Mouse (Mus musculus) macrophage (primary cell): Measurements from ENCODE around the gene Syt1. TPM values are rescaled to one million over a fixed set of nuclear protein-coding genes. Genes with fewer than 3 reads are reported as not detected.

ENCODE experiments used
- H3K27ac ChIP-seq: fragments of 350-480 bp; formaldehyde crosslinking; 2 replicates; pipeline ENCODE4 v1.9.0; 2021
- H3K36me3 ChIP-seq: fragments of 350-480 bp; formaldehyde crosslinking; 2 replicates; pipeline ENCODE4 v1.9.0; 2021; ENCODE audit errors: inconsistent target
- H3K4me3 ChIP-seq: fragments of 350-480 bp; formaldehyde crosslinking; 2 replicates; pipeline ENCODE4 v1.9.0; 2021; ENCODE audit errors: inconsistent target
- H3K79me2 ChIP-seq: fragments of 350-480 bp; formaldehyde crosslinking; 2 replicates; pipeline ENCODE4 v1.9.0; 2021; ENCODE audit errors: inconsistent target
- WGBS: methylation state at CpG from one replicate; pipeline ENCODE4 v1.1.7; 2026; ENCODE audit warnings: inconsistent platforms; ENCODE audit not compliant: missing documents; 5-methylcytosine and 5-hydroxymethylcytosine counted together
- polyA plus RNA-seq: library from polyadenylated mRNA; stranded (reverse); fragments of 250-400 nt; gene quantifications from 3 replicates; pipeline ENCODE4 v1.2.4, GENCODE M21; 2018; ENCODE audit warnings: inconsistent platforms

The Syt1 gene
- polyA plus RNA-seq, 1 experiment from 2014 or later = not detected

DNA sequence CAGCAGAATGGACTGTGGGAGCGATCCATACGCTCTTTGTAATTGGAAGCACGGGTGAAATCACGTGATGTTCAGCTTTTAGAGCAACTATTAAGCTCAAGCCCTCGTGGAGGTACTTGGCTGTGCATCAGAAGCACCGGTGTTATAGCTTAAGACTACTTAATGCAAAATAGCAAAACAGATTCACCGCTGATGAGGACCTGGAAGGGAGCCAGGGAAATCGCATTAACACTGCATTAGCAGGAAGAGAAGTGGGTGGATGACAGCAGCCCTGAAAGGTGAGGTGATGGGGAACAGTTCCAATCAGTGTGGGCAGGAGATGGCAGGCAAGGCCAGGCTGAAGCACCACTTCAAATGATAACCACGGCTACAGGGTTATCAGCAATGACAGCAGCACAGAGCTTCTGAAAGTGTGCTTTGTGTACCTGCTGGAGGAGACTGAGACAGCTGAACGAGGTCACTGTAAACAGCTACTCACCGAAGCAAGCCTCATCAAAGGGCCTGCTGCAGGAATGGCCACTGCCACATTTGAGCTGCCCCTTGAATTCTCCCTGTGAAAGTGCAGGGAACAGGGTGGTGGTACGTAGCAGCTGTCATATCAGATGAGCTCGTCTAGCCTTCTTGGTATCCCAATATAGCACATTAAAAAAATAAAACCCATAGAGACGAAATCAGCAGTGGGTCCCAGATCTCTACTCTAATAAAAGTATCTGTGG is 330.9 kb downstream of the Syt1 start:
- 75% methylated on average over 14 of the region's 14 CpGs for WGBS
- no peaks in the 10 kb centered on the region for H3K36me3 ChIP-seq
- H3K27ac ChIP-seq = no peak overlapping the region
- H3K4me3 ChIP-seq = no peak overlapping the region
- H3K79me2 ChIP-seq = no peaks in the 10 kb centered on the region

DNA sequence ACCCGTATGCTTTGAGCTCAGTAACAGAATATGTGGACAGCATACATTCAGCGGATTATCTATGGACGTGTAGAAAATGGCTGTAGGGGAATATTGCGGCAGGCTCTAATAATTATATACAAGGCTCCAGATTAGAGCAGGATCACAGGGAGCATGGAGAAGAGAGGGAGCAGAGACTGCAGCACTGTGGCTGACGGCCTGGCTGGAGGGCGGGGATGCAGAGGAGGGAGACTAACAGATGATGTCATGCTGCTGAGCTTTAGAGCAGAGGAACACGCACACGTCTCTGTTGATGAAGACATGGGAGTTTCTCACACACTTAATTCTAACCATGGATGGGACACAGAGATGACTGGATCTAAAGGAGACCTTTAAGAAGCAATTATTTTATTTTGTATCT is 333.7 kb downstream of the Syt1 start:
- no peaks in the 10 kb centered on the region for H3K79me2 ChIP-seq
- H3K27ac ChIP-seq = no peak overlapping the region
- 95% methylated on average over 8 of the region's 8 CpGs for WGBS
- no peaks in the 10 kb centered on the region for H3K36me3 ChIP-seq
- H3K4me3 ChIP-seq = no peak overlapping the region

DNA sequence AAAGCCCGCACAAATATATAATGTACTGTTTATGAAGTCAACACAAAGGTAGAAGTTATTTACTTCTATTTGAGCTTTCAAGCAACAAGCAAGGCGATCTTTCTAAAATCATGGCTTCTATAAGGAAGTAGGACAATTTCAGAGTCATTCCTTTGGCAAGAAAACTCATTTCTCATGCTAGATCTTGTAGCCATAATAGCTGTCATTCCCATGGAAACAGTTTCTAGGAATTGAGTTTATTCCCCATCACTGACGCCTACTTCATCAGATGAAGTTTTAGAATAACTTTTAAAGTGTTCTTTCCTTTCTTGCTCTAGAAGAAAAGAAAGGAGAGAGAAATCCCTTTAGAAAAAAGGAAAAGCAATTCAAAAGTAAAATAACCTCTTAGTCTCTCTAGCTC is 341.8 kb downstream of the Syt1 start:
- H3K36me3 ChIP-seq = no peaks in the 10 kb centered on the region
- 93% methylated on average over 3 of the region's 3 CpGs for WGBS
- H3K27ac ChIP-seq = no peak overlapping the region
- no peak overlapping the region for H3K4me3 ChIP-seq
- no peaks in the 10 kb centered on the region for H3K79me2 ChIP-seq

DNA sequence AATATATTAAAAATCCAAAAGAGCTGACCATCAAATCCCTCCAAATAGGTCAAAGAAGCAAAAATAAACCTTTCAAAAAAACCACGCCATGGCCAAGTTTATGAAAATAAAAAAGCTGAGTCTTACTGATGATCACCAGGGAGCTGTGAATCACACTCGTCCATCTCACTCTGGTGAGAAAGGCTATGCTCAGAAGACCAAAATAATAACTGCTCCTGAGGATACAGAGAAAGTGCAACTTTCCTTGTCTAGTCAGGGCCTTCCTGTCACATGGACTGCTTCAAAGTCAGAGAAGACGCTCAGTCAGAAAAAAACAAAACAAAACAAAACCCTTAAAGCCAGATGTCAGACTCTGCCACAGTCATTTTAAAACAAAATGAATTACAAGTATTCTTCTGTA is 350.5 kb downstream of the Syt1 start:
- Histone ChIP-seq H3K79me2 (no peaks in the 10 kb centered on the region), H3K27ac (no peak overlapping the region), H3K4me3 (no peak overlapping the region), H3K36me3 (no peaks in the 10 kb centered on the region)
- WGBS = 87% methylated on average over 3 of the region's 3 CpGs

DNA sequence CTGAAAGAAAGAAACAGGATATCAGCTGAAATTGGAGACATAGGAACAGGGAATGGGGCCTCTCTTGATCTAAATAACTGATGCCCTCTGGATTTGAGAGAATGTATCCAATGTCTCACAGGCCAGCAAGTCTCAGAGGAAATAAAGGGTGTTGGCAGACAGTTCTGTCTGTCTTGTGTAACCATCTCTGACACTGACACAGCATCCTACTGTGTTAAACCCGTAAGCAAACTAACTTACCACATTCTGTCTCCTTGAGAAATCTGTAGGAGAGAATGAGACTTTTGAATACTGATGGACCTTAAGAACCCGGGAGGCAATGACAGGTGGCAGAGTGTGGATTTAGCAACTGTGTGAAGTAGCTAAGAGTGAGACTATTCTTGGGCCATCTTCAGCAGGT is 352.5 kb downstream of the Syt1 start:
- WGBS = 85% methylated on average over 2 of the region's 2 CpGs
- no peaks in the 10 kb centered on the region for H3K36me3 ChIP-seq
- no peaks in the 10 kb centered on the region for H3K79me2 ChIP-seq
- no peak overlapping the region for H3K27ac ChIP-seq
- no peak overlapping the region for H3K4me3 ChIP-seq

DNA sequence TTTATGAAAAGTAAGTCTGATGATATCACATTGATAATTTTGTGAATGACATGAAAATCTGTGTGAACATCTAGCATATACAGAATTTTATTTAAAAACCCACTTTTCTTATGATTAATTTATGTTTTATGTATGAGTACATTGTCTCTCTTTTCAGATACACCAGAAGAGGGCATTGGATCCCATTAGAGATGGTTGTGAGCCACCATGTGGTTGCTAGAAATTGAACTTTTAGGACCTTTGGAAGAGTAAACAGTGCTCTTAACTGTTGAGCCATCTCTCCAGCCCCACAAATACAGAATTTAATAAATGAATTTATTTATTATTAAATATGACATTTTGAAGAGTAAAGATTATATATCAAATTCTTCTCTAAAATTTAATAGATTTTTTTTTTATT is 353.1 kb downstream of the Syt1 start:
- Histone ChIP-seq H3K79me2 (no peaks in the 10 kb centered on the region), H3K4me3 (no peak overlapping the region), H3K27ac (no peak overlapping the region), H3K36me3 (no peaks in the 10 kb centered on the region)

DNA sequence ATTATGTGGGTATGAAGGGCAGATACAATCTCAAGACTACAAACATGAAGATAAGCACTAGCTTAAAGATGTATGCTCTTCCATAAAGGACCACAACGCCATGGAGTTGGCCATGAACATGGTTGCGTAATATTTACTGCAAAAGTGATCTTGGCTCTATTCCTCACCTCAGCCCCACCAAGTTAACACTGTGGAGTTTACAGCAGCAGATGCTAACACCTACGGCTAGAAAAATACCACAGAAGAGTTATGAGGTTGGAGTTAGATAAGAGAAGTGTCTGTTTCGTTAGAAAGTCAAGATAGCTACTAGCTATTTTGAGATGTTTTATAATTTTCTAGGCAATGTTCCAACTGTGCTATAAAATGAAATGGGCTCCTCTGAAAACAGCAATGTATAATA is 353.9 kb downstream of the Syt1 start:
- Histone ChIP-seq H3K4me3 (no peak overlapping the region), H3K27ac (no peak overlapping the region), H3K79me2 (no peaks in the 10 kb centered on the region), H3K36me3 (no peaks in the 10 kb centered on the region)
- WGBS = 82% methylated on average over 4 of the region's 4 CpGs

DNA sequence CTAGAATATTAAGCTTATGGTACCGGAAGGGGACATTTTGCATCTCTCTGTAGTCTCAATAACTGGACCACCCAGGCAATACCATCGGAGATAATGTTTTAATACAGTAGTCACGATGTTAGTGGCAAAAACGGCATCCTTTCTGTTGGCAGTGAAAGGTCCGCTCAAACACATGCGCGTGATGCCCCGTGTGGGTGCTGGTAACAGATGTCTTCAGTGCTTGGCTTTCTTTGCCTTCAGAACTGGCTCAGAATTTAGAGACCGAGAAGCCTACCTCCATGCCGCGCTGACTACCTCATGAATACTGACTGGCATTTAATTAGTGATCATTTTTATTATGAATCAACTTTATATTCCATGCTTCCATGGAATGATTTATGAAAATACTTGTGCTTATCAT is 355.7 kb downstream of the Syt1 start:
- H3K27ac ChIP-seq = no peak overlapping the region
- 92% methylated on average over 11 of the region's 11 CpGs for WGBS
- no peaks in the 10 kb centered on the region for H3K79me2 ChIP-seq
- no peak overlapping the region for H3K4me3 ChIP-seq
- H3K36me3 ChIP-seq = no peaks in the 10 kb centered on the region

DNA sequence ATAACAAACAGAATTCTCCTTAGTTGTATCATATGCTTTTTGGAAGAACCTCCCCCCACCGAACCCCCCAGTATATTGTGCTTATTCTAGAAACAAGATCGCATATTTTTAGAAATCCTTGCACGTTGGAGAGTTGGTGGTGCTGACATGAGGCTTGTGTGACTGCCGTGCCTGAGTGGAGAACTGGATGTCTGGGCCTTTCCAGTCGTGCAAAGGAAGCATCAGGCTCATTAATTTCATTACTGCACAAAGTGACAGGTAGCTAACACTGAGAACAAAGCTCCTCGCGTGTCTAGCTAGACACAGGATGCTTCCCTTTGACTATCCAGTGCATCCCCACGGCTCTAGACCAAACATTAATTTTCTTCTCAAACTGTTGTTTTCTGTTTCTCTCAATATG is 358.0 kb downstream of the Syt1 start:
- no peaks in the 10 kb centered on the region for H3K36me3 ChIP-seq
- H3K79me2 ChIP-seq = no peaks in the 10 kb centered on the region
- no peak overlapping the region for H3K4me3 ChIP-seq
- WGBS = 78% methylated on average over 8 of the region's 8 CpGs
- no peak overlapping the region for H3K27ac ChIP-seq

DNA sequence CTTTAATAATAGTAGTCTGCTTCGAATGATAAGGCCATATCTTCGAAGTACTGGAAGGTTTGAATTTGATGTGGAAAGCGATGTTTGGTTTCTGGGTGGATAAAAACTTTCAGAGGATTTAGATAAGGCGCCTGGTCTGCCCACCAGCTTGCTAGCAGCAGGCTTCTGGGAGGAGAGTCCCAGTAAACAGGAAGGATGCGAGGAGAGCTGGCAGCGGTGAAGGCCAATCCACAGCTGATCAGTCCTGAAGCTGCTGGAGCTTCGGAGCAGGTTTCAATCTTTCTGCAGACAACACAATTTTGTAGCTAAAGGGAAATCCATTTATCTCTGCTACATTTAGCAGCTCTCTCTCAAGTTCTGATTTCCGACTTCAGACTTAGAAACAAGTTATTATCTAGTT is 358.7 kb downstream of the Syt1 start:
- WGBS = 76% methylated on average over 8 of the region's 8 CpGs
- no peaks in the 10 kb centered on the region for H3K36me3 ChIP-seq
- H3K79me2 ChIP-seq = no peaks in the 10 kb centered on the region
- no peak overlapping the region for H3K27ac ChIP-seq
- no peak overlapping the region for H3K4me3 ChIP-seq

DNA sequence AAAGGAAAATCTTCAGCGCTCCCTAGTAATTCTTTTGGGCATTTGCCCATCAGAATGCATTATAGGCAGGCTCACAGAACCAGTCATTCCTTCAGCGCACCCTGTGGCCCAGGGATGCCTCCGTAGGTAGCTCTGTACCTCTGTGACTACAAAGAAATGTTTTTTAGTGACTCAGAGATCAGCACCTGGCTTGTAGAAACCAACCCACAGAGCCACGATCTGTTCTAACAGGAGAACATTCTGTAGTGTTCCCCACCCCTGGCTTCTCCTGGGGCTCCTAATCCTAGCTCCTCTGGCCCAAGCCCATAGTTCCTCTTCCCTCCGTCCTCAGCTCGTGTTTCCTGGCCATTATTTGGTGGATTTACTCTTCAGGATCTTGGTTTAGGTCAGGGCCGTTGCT is 361.6 kb downstream of the Syt1 start:
- Histone ChIP-seq H3K27ac (no peak overlapping the region), H3K4me3 (no peak overlapping the region), H3K79me2 (no peaks in the 10 kb centered on the region), H3K36me3 (no peaks in the 10 kb centered on the region)
- WGBS = 75% methylated on average over 7 of the region's 7 CpGs

DNA sequence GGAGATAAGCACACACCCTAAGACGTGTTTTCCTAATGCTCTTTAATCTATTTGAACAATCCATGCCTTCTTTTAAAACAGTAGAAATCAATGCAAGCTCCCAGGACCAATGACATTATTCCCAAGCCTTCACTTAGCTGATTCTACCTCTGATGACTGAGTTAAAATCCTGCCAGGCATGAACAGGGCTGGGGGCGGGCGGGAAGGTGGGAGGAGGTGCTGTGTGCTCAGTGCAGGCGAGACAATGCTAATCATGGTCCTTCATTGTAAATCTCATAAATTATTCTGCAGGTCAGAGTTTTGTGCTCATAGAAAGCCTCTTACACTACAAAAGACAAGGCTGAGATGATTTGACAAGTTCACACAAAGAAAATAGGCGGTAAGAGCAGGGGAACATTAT is 366.9 kb downstream of the Syt1 start:
- Histone ChIP-seq H3K27ac (no peak overlapping the region), H3K79me2 (no peaks in the 10 kb centered on the region), H3K36me3 (no peaks in the 10 kb centered on the region), H3K4me3 (no peak overlapping the region)
- WGBS = 70% methylated on average over 5 of the region's 5 CpGs

DNA sequence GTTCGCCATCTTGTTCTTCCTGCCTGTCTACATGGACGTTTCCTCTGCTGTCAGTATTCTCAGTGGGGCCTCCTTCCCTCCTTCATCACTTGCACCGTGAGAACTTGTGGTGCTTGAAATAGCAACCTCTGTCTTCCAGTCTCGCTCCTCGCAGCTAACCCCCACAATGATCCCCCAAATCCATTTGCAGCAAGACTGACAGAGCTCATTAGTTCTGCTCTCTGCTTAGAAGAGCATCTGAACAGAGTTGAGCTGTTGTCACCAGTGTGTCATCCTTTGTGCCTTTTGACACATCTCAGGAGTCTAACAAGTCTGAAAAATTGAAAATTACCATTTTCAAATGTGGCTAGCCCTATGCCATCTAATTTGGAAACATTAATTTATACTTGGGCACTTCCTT is 372.7 kb downstream of the Syt1 start:
- 93% methylated on average over 4 of the region's 5 CpGs for WGBS
- H3K27ac ChIP-seq = no peak overlapping the region
- H3K4me3 ChIP-seq = no peak overlapping the region
- no peaks in the 10 kb centered on the region for H3K79me2 ChIP-seq
- no peaks in the 10 kb centered on the region for H3K36me3 ChIP-seq

DNA sequence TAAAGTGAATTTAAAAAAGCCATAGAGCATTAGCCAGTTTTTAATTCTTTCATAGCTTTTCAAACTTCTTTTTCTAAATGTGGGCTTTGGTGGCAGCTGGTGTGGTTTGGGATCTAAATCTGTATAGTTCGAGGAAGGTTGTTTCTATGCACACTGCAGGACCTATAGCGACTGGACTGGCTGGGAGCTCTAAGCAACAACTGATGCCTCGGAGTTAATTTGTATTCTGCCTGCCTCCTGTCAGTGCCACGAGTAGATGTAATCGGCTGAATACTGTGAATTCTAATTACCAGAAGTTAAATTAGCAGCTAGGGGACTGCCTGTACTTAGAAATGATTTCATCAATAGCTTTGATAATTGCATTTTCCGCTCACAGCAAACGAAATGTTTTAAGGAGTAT is 374.7 kb downstream of the Syt1 start:
- WGBS = 78% methylated on average over 7 of the region's 7 CpGs
- no peak overlapping the region for H3K27ac ChIP-seq
- H3K4me3 ChIP-seq = no peak overlapping the region
- no peaks in the 10 kb centered on the region for H3K79me2 ChIP-seq
- no peaks in the 10 kb centered on the region for H3K36me3 ChIP-seq

DNA sequence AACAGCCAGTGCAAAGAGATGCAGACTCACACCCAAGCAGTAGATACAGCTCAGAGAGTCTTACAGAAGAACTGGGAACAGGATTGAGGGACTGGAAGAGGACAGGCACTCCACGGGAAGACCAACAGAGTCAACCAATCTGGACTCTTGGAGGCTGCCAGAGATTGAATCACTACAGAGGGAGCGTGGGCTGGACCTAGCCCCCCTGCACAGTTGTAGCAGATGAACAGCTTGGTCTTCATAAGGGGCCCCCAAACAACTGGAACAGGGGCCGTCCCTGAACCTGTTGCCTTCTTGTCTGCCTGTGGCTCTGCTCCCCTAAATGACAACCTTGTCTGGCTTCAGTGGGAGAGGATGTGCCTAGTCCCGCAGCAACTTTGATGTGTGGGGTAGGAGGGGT is 375.2 kb downstream of the Syt1 start:
- Histone ChIP-seq H3K27ac (no peak overlapping the region), H3K4me3 (no peak overlapping the region), H3K36me3 (no peaks in the 10 kb centered on the region), H3K79me2 (no peaks in the 10 kb centered on the region)
- WGBS = 78% methylated on average over 4 of the region's 4 CpGs

DNA sequence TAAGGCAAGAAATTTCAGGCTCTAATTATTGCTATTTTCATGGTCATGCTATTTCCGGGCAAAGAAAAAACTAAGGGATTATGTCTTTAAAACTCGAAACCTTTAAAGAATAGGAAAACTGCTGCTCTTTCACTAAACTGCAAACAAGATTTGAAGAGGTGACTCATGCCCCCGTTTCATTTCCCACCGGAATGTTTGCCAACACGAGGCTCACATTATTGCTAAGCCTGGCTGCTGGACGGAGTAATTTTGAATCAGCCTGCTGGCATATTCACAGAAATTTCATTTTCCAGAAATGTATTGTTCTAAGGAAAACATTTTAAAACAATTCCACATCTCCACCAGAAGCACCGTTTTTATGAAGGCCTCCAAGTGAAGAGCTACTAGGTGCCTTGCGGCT is 379.9 kb downstream of the Syt1 start:
- Histone ChIP-seq H3K79me2 (no peaks in the 10 kb centered on the region), H3K36me3 (no peaks in the 10 kb centered on the region), H3K27ac (no peak overlapping the region), H3K4me3 (no peak overlapping the region)
- WGBS = 93% methylated on average over 8 of the region's 8 CpGs
